Mouse (Mus musculus) heart, postnatal 10 days (tissue): ENCODE data around the gene Cux2. TPM values are rescaled to one million over a fixed set of nuclear protein-coding genes. Genes with fewer than 3 reads are reported as not detected.

Experiments
- DNase-seq, 2 experiments: peaks; one replicate each; pipeline ENCODE4 v3.0.0; 2021
- intact Hi-C: fragments of 180-260 bp; cut with DNase I; formaldehyde crosslinking; loops from one replicate; pipeline ENCODE4 v1.15.1; 2025
- total RNA-seq, 2 experiments: library from RNA; stranded (reverse); gene quantifications; 2 replicates each; pipeline ENCODE4 v1.2.3; 2021

Gene Cux2
- total RNA-seq, 2 experiments from 2014 or later, result 13.1 to 17.5 TPM

GRCm38 (mm10) chr5:121972680-121973192 lies 77.2 kb downstream of the Cux2 start:
- no peak for DNase-seq
- intact Hi-C loops, result no loop called here

- no peak for DNase-seq
- intact Hi-C loops, result no loop called here
Measured at GRCm38 (mm10) chr5:121968999-121969398, 80.9 kb downstream of the Cux2 start.

GRCm38 (mm10) chr5:121968416-121968815 lies 81.5 kb downstream of the Cux2 start:
- intact Hi-C loops, result no loop called here

GRCm38 (mm10) chr5:121967520-121967919 lies 82.4 kb downstream of the Cux2 start:
- DNase-seq, result no peak
- intact Hi-C loops, result no loop called here

More at GRCm38 (mm10) chr5:121968416-121968815, 81.5 kb downstream of the Cux2 start:
- DNase-seq, result no peak

- no peak for DNase-seq
- intact Hi-C loops, result no loop called here
Measured at GRCm38 (mm10) chr5:121966940-121967339, 83.0 kb downstream of the Cux2 start.

GRCm38 (mm10) chr5:121962974-121963373 lies 86.9 kb downstream of the Cux2 start:
- DNase-seq, result no peak
- intact Hi-C loops, result no loop called here

- intact Hi-C loops, result no loop called here
- peak in 1 of 2 experiments; percentile 49 for DNase-seq
Measured at GRCm38 (mm10) chr5:121962359-121962758, 87.5 kb downstream of the Cux2 start.

GRCm38 (mm10) chr5:121961256-121961655 lies 88.6 kb downstream of the Cux2 start:
- intact Hi-C loops, result no loop called here
- DNase-seq, result no peak

- peak; percentile 43 to 47 for DNase-seq
- intact Hi-C loops, result no loop called here
Measured at GRCm38 (mm10) chr5:121959688-121960087, 90.2 kb downstream of the Cux2 start.

- intact Hi-C loops, result no loop called here
- DNase-seq, result no peak
Measured at GRCm38 (mm10) chr5:121958551-121958950, 91.4 kb downstream of the Cux2 start.

GRCm38 (mm10) chr5:121955806-121956205 lies 94.1 kb downstream of the Cux2 start:
- intact Hi-C loops, result no loop called here
- DNase-seq, result no peak

- DNase-seq, result no peak
- intact Hi-C loops, result no loop called here
Measured at GRCm38 (mm10) chr5:121950175-121950574, 99.7 kb downstream of the Cux2 start.

- intact Hi-C loops, result loop anchor here (5.0 kb wide), 1 partner anchor 108 kb away; no protein-coding TSS in a partner anchor
- DNase-seq, result no peak
Measured at GRCm38 (mm10) chr5:121949050-121949443, 100.9 kb downstream of the Cux2 start.

GRCm38 (mm10) chr5:121948302-121949049 lies 101.4 kb downstream of the Cux2 start:
- intact Hi-C loops, result loop anchor here (5.0 kb wide), 1 partner anchor 109 kb away; no protein-coding TSS in a partner anchor
- DNase-seq, result peak; percentile 52 to 60

GRCm38 (mm10) chr5:121946657-121947245 lies 103.2 kb downstream of the Cux2 start:
- intact Hi-C loops, result loop anchor here (1.0 to 5.0 kb wide), 2 partner anchors 53 to 111 kb away; no protein-coding TSS in a partner anchor
- DNase-seq, result peak in 1 of 2 experiments; percentile 18

GRCm38 (mm10) chr5:121945819-121946218 lies 104.1 kb downstream of the Cux2 start:
- intact Hi-C loops, result loop anchor here (1.0 to 5.0 kb wide), 3 partner anchors 53 to 143 kb away; no protein-coding TSS in a partner anchor
- DNase-seq, result peak; percentile 66 to 69

- intact Hi-C loops, result loop anchor here (2.0 kb wide), 1 partner anchor 145 kb away; no protein-coding TSS in a partner anchor
- no peak for DNase-seq
Measured at GRCm38 (mm10) chr5:121944021-121944790, 105.7 kb downstream of the Cux2 start.

GRCm38 (mm10) chr5:121943472-121943871 lies 106.4 kb downstream of the Cux2 start:
- intact Hi-C loops, result no loop called here
- no peak for DNase-seq

- peak in 1 of 2 experiments; percentile 37 for DNase-seq
- intact Hi-C loops, result no loop called here
Measured at GRCm38 (mm10) chr5:121938065-121938849, 111.6 kb downstream of the Cux2 start.

GRCm38 (mm10) chr5:121930261-121930660 lies 119.6 kb downstream of the Cux2 start:
- DNase-seq, result no peak
- intact Hi-C loops, result no loop called here
